Mouse (Mus musculus) midbrain, embryonic 16.5 days (tissue): ENCODE data around the gene Fpr-rs4. TPM values are rescaled to one million over a fixed set of nuclear protein-coding genes. Genes with fewer than 3 reads are reported as not detected.
"Not testable (repeated sequence)": the region's sequence is repeated elsewhere in the genome, so short reads cannot be mapped to it uniquely, and the experiment has no call there.

ENCODE experiments used
- ATAC-seq: fragments of 200-750 bp; cut with Nextera tagmentation; 2 replicates; pipeline ENCODE4 v1.8.0; 2017; ENCODE audit warnings: moderate TSS enrichment
- H3K27ac ChIP-seq: fragments of 300-500 bp; sonication (generic); 2 replicates; pipeline ENCODE4 v1.5.1; 2014; ENCODE audit warnings: mild to moderate bottlenecking, low read length, mixed read lengths
- H3K27me3 ChIP-seq: fragments of 300-500 bp; sonication (generic); 2 replicates; pipeline ENCODE4 v1.6.1; 2014; ENCODE audit warnings: low read depth, low read length, mixed read lengths; ENCODE audit not compliant: control insufficient read depth, insufficient read depth
- H3K36me3 ChIP-seq: fragments of 300-500 bp; sonication (generic); 2 replicates; pipeline ENCODE4 v1.6.1; 2014; ENCODE audit warnings: mild to moderate bottlenecking, low read length, moderate library complexity, mixed read lengths; ENCODE audit not compliant: control insufficient read depth, insufficient read depth
- H3K4me1 ChIP-seq: fragments of 300-500 bp; sonication (generic); 2 replicates; pipeline ENCODE4 v1.6.1; 2014; ENCODE audit warnings: mild to moderate bottlenecking, low read length, mixed read lengths; ENCODE audit not compliant: control insufficient read depth, insufficient read depth
- H3K4me2 ChIP-seq: fragments of 300-500 bp; sonication (generic); 2 replicates; pipeline ENCODE4 v1.6.1; 2014; ENCODE audit warnings: mild to moderate bottlenecking, low read length, mixed read lengths
- H3K4me3 ChIP-seq: fragments of 300-500 bp; sonication (generic); 2 replicates; pipeline ENCODE4 v1.5.1; 2014; ENCODE audit warnings: low read depth, mild to moderate bottlenecking, low read length, moderate library complexity, mixed read lengths
- H3K9ac ChIP-seq: fragments of 300-500 bp; sonication (generic); 2 replicates; pipeline ENCODE4 v1.6.1; 2014; ENCODE audit warnings: low read depth, low read length, mixed read lengths
- H3K9me3 ChIP-seq: fragments of 300-500 bp; sonication (generic); replicated peaks from 2 replicates; pipeline ENCODE4 v1.6.1; 2014; ENCODE audit warnings: mild to moderate bottlenecking, low read length, mixed read lengths; ENCODE audit not compliant: control insufficient read depth, poor library complexity, severe bottlenecking
- WGBS: fragments of 180-500 bp; shearing (Covaris S2); extraction: QIAGEN DNeasy Blood & Tissue Kit; methylation state at CpG from one replicate; pipeline ENCODE4 v1.1.7; 2014; 5-methylcytosine and 5-hydroxymethylcytosine counted together
- polyA plus RNA-seq: library from polyadenylated mRNA; unstranded; fragments of >200 nt; fragmentation: Nextera tagmentation; extraction: Ambion mirVana; gene quantifications from 2 replicates; pipeline ENCODE4 v1.2.1, GENCODE M21; 2015

Gene Fpr-rs4
- polyA plus RNA-seq: not detected in 2 replicates

DNA sequence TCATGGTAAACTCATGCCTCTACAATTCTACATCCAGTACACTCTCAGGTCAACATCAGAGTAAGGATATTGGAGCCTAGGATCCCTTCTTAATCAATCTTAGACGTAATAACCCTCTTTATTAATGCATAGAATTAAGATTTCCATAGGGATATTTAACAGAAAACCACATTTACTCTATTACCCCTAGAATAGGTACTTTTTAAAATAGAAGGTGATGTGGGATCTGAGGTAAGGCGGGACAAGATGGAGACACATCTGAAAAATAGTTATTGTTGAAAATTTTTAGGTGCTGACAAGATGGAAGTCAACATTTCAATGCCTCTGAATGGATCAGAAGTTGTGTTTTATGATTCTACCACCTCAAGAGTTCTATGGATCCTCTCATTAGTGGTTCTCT, at the start of gene Fpr-rs4:
Gene Fpr-rs4 (plus strand): TSS at position 301 of the 400 bp plus-strand sequence.
- H3K36me3 ChIP-seq: no peaks in the 10 kb centered on the region
- H3K9me3 ChIP-seq: 0 out of 2 replicates have a peak, but pooled peaks cover 2% of the 10 kb centered on the region
- H3K4me3 ChIP-seq: no peak within 1 kb of the TSS
- no peak within 1 kb of the TSS for H3K27ac ChIP-seq
- H3K9ac ChIP-seq: no peak within 1 kb of the TSS
- no peaks in the 10 kb centered on the region for H3K4me1 ChIP-seq
- ATAC-seq: no peak
- H3K4me2 ChIP-seq: no peak within 1 kb of the TSS
- H3K27me3 ChIP-seq: no peaks in the 10 kb centered on the region
- WGBS: 57% methylated on average over 2 of the region's 2 CpGs

DNA sequence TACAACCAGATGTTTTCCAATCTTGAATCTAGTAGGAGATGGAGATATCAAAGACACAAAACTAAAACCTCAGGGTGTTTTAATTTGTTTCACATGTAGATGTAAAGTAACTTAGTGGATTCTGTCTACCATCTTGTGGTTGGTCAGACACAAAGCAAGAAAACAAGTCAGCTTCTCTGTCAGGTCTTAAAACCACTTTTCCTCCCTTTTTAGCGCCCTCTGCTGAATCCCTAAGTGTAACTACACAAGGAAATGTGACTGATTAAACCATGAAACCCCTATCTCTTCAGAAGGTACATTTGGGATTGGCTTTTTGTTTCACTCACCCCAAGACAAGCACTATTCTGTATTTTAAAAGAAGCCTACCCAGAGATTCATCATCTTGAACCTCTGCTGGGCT, 48.1 kb upstream of the Fpr-rs4 start:
- no peaks in the 10 kb centered on the region for H3K27me3 ChIP-seq
- H3K27ac ChIP-seq: no peak overlapping the region
- no peaks in the 10 kb centered on the region for H3K36me3 ChIP-seq
- H3K9ac ChIP-seq: no peak overlapping the region
- H3K4me3 ChIP-seq: no peak overlapping the region
- WGBS: 20% methylated on average over 1 of the region's 1 CpGs
- H3K4me1 ChIP-seq: no peaks in the 10 kb centered on the region
- peaks cover 1% of the 10 kb centered on the region for H3K9me3 ChIP-seq
- no peak overlapping the region for H3K4me2 ChIP-seq
- ATAC-seq: no peak

DNA sequence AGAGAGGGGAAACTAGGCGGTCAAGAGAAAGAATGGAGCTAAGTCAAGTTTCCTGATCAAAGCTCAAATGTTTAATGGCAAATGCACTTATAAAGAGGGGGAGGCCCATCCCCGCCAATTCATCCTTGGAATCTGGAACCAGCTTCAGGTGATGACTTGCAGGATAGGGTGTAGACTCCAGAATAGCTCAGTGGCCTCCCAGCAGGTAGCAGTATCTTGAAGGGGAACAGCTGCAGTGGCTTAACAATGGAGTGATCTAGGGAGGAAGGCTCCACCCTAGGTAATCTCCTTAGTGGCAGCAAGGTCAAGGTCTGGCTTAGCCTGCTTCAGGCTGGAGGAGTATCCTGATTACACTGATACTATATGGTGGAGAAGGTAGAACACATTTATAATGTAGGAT, 40.3 kb upstream of the Fpr-rs4 start:
- H3K4me1 ChIP-seq, H3K27me3 ChIP-seq, H3K9me3 ChIP-seq, H3K9ac ChIP-seq, H3K4me2 ChIP-seq, H3K27ac ChIP-seq, H3K4me3 ChIP-seq, H3K36me3 ChIP-seq, ATAC-seq: not testable (repeated sequence)
- WGBS: 76% methylated on average over 2 of the region's 2 CpGs

DNA sequence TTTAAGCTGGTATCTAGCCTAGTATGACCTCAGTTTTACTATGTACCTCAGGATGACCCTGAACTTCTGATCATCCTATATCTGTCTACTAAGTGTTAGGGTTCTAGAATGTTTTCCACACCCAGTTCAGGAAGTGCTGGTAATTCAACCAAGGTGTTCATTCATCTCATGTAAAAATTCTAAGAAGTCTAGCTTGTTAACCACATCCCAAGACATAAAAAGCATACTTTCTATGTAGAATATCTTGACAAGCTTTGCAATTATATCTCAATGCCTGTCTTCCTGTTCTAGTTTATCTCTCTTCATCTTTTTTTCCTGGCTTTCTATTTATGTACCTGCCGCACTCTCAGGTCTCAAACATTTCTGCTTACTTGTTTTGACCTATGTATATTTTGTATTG, 16.8 kb upstream of the Fpr-rs4 start:
- 92% methylated on average over 1 of the region's 1 CpGs for WGBS
- H3K4me3 ChIP-seq: no peak overlapping the region
- no peaks in the 10 kb centered on the region for H3K4me1 ChIP-seq
- H3K9ac ChIP-seq: no peak overlapping the region
- no peaks in the 10 kb centered on the region for H3K9me3 ChIP-seq
- no peak overlapping the region for H3K27ac ChIP-seq
- no peak overlapping the region for H3K4me2 ChIP-seq
- no peaks in the 10 kb centered on the region for H3K27me3 ChIP-seq
- no peaks in the 10 kb centered on the region for H3K36me3 ChIP-seq
- no peak for ATAC-seq

DNA sequence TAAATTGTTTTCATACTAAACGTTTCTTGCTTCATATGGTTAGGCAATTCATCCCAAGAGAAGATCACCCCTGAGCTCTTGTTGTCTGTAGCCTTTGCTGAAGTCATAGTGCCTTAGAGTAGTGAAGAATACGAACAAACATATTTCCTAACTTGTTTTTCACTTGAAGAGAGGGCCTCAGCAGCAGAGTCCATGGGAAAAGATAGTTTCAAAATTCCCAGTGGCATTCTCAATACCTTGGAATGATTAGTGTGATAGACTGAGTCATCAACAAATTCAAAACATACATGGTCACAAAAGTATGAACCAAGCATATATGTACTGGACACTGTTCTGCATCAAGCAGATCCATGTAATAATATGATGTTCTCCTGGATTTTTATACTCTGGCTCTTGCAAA, 27.6 kb downstream of the Fpr-rs4 start, which contains the start of gene Vmn2r124:
Gene Vmn2r124 (plus strand): TSS at position 301 of the 400 bp plus-strand sequence.
- Histone ChIP-seq H3K4me2 (no peak within 1 kb of the TSS), H3K4me1 (no peaks in the 10 kb centered on the region), H3K36me3 (no peaks in the 10 kb centered on the region), H3K4me3 (no peak within 1 kb of the TSS), H3K27ac (no peak within 1 kb of the TSS), H3K9ac (no peak within 1 kb of the TSS), H3K27me3 (no peaks in the 10 kb centered on the region), H3K9me3 (no peaks in the 10 kb centered on the region)
- no peak for ATAC-seq
- 42% methylated on average over 2 of the region's 2 CpGs for WGBS

Other genes starting within 250 kb of the Fpr-rs4 start
- gene Spaca6, start 194.6 kb upstream of the Fpr-rs4 start, polyA plus RNA-seq: 25.7 and 26.6 TPM in 2 replicates
- gene Has1, start 166.5 kb upstream of the Fpr-rs4 start, polyA plus RNA-seq: 0.98 and 1.3 TPM in 2 replicates
- 0.18 TPM in 1 of 2 replicates, not detected in the other for gene Fpr1, start 137.8 kb upstream of the Fpr-rs4 start, polyA plus RNA-seq
- gene Fpr2, start 133.9 kb upstream of the Fpr-rs4 start, polyA plus RNA-seq: 0.23 TPM in 1 of 2 replicates, not detected in the other
- not detected in 2 replicates for gene Fpr3, start 133.9 kb upstream of the Fpr-rs4 start, polyA plus RNA-seq
- gene Vmn2r124, start 27.7 kb downstream of the Fpr-rs4 start, polyA plus RNA-seq: not detected in 2 replicates
- gene Vmn2r91, start 63.3 kb downstream of the Fpr-rs4 start, polyA plus RNA-seq: not detected in 2 replicates
- not detected in 2 replicates for gene Vmn2r92, start 130.2 kb downstream of the Fpr-rs4 start, polyA plus RNA-seq